ENCODE assay signal across 29 mouse cellular contexts in the genomic region with DNA sequence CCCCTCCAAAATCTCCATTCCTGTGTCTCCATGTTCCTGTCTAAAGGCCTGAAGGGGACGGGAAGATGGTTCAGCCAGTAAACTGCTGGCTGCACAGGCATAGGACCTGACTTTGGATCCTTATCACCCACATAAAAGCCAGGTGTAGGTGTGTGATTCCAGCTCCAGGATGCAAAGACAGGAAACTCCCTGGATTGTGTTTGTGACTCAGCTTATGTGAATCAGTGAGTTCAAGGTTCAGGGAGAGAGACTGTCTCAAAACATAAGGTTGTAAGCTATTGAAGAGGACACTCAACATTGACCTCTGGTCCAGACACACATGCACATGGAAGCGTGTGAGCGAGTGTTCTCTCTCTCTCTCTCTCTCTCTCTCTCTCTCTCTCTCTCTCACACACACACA.
DNase-seq lines count a peak whose midpoint lies in the region; TF ChIP-seq lines count a peak whose summit lies in the region.
"Had no signal": no experiment of that assay in that cellular context is flagged by ENCODE, and none has a peak within 500 bp of the region (broad histone marks: within the 10 kb centered on the region; RNA-seq: fewer than 3 reads in every experiment).

No protein-coding gene starts in this region.

- WGBS in large intestine, adult 2 months, result 32% methylated on average over 3 of the region's 3 CpGs

- H3K9ac ChIP-seq in ES-Bruce4 (ENCODE audit: low read depth, poor library complexity, severe bottlenecking), result no peak overlapping the region
- H3K9ac ChIP-seq: embryonic facial prominence, embryonic 15.5 days; forebrain, embryonic 12.5 days; forebrain, postnatal 0 days; hindbrain, embryonic 12.5 days; limb, embryonic 13.5 days; midbrain, embryonic 13.5 days had no signal

- H3K36me3 ChIP-seq in ES-Bruce4 (ENCODE audit: control insufficient read depth, insufficient read depth, low read length, poor library complexity, severe bottlenecking), result no peaks in the 10 kb centered on the region
- H3K36me3 ChIP-seq: embryonic facial prominence, embryonic 10.5 days; embryonic facial prominence, embryonic 15.5 days; forebrain, embryonic 12.5 days; hindbrain, embryonic 12.5 days; limb, embryonic 13.5 days; midbrain, embryonic 13.5 days had no signal

- TF ChIP-seq POLR2A in ES-Bruce4 (IDR thresholded peaks at IDR 0.05; ENCODE audit: insufficient read depth, low read length), result no peak

- H3K27me3 ChIP-seq in ES-Bruce4 (ENCODE audit: control insufficient read depth, insufficient read depth, low read length, poor library complexity, severe bottlenecking), result no peaks in the 10 kb centered on the region
- H3K27me3 ChIP-seq: embryonic facial prominence, embryonic 15.5 days; forebrain, embryonic 12.5 days; hindbrain, embryonic 12.5 days; limb, embryonic 13.5 days; midbrain, embryonic 13.5 days had no signal

- peaks cover 9% of the 10 kb centered on the region for H3K4me1 ChIP-seq in ES-Bruce4 (ENCODE audit: control insufficient read depth, insufficient read depth, low read length)
- peaks cover 12% of the 10 kb centered on the region; the same call in 1 of the 2 replicates for H3K4me1 ChIP-seq in brown adipose tissue, adult 24 weeks (ENCODE audit: control insufficient read depth, insufficient read depth, insufficient read length, low read length)
- H3K4me1 ChIP-seq: embryonic facial prominence, embryonic 15.5 days; megakaryocyte, embryonic 14.5 days had no signal

- no peak overlapping the region for H3K4me3 ChIP-seq in layer of hippocampus, adult 2 months
- H3K4me3 ChIP-seq in ES-Bruce4 (ENCODE audit: low read depth, low read length), result no peak overlapping the region
- H3K4me3 ChIP-seq in brown adipose tissue, adult 24 weeks (ENCODE audit: insufficient read depth, low read depth, low read length), result no peak overlapping the region
- H3K4me3 ChIP-seq: embryonic facial prominence, embryonic 10.5 days; embryonic facial prominence, embryonic 15.5 days; forebrain, embryonic 12.5 days; hindbrain, embryonic 12.5 days; left cerebral cortex, adult 2 months; limb, embryonic 13.5 days; megakaryocyte, embryonic 14.5 days; midbrain, embryonic 13.5 days had no signal

- TF ChIP-seq EP300 in ES-Bruce4 (IDR thresholded peaks at IDR 0.05; ENCODE audit: insufficient read depth, low read depth, low read length), result no peak

- TF ChIP-seq CTCF in layer of hippocampus, adult 2 months (conservative IDR thresholded peaks at IDR 0.05), result no peak
- TF ChIP-seq CTCF in ES-Bruce4 (IDR thresholded peaks at IDR 0.05; ENCODE audit: low read depth, low read length), result no peak

- H3K9me3 ChIP-seq in ES-Bruce4 (replicated peaks; ENCODE audit: control insufficient read depth, insufficient read depth, low read length, poor library complexity, severe bottlenecking), result no peaks in the 10 kb centered on the region
- H3K9me3 ChIP-seq: embryonic facial prominence, embryonic 10.5 days; embryonic facial prominence, embryonic 15.5 days; forebrain, embryonic 12.5 days; hindbrain, embryonic 12.5 days; limb, embryonic 13.5 days; midbrain, embryonic 13.5 days had no signal

- peak overlapping the region; percentile 37; the same call in 1 of the 2 replicates for H3K27ac ChIP-seq in layer of hippocampus, adult 2 months
- H3K27ac ChIP-seq in ES-Bruce4 (ENCODE audit: insufficient read depth, low read length), result peak overlapping the region; percentile 81
- H3K27ac ChIP-seq in brown adipose tissue, adult 24 weeks (replicated peaks; ENCODE audit: low read depth, low read length), result peak overlapping the region; percentile 82
- H3K27ac ChIP-seq: embryonic facial prominence, embryonic 10.5 days; embryonic facial prominence, embryonic 15.5 days; forebrain, embryonic 12.5 days; hindbrain, embryonic 12.5 days; hindbrain, postnatal 0 days; kidney, postnatal 0 days; limb, embryonic 13.5 days; midbrain, embryonic 13.5 days had no signal

- no peak for DNase-seq in layer of hippocampus, adult 2 months (ENCODE audit: low spot score in 2 of 2)
- no peak for DNase-seq in layer of hippocampus, adult 9-10 months (ENCODE audit: low spot score)
- DNase-seq in large intestine, adult 2 months (ENCODE audit: low read depth, low spot score), result peak; percentile 83
- DNase-seq in cerebellum, adult 8-10 months, result no peak
- no peak for DNase-seq in ovary, adult 18-20 months (ENCODE audit: low spot score)
- DNase-seq: adrenal gland, adult 8-10 months; B cell, adult 2 months; cerebellum, adult 11 months; cerebellum, postnatal 14 days; forebrain, postnatal 0 days; gastrocnemius, postnatal 10 days; heart, postnatal 36 days; kidney, adult 11 months; lung, postnatal 4 days; right cerebral cortex, postnatal 25 days; spleen, adult 18-20 months; thymus, postnatal 4 days had no signal
